Mouse (Mus musculus) MEL (cell line): ENCODE data around the gene Vps13d. TPM values are rescaled to one million over a fixed set of nuclear protein-coding genes. Genes with fewer than 3 reads are reported as not detected.

ENCODE experiments used
- DNase-seq: peaks from one replicate; pipeline ENCODE4 v3.0.0; 2011; ENCODE audit warnings: low read depth, low spot score
- H3K27ac ChIP-seq: 2 replicates; pipeline ENCODE4 v1.5.1; 2012; ENCODE audit warnings: low read depth, mild to moderate bottlenecking, control low read depth, low read length, moderate library complexity; ENCODE audit not compliant: control insufficient read depth
- H3K27me3 ChIP-seq, 2 experiments: fragments of 150-350 bp in 1 of 2; sonication (generic) in 1 of 2; 2 replicates each; pipeline ENCODE4 v1.6.1; 2012; ENCODE audit warnings: low read length in 2 of 2, mild to moderate bottlenecking in 2 of 2, improper control_type of control experiment in 1 of 2, moderate library complexity in 1 of 2; ENCODE audit not compliant: insufficient read depth in 2 of 2, control insufficient read depth in 1 of 2
- H3K36me3 ChIP-seq, 2 experiments: 2 replicates each; pipeline ENCODE4 v1.6.1; 2012 to 2014; ENCODE audit warnings: low read length in 2 of 2, improper control_type of control experiment in 1 of 2, inconsistent platforms in 1 of 2, mild to moderate bottlenecking in 1 of 2; ENCODE audit not compliant: insufficient read depth in 2 of 2, control insufficient read depth in 1 of 2
- H3K4me1 ChIP-seq, 2 experiments: fragments of 150-350 bp in 1 of 2; sonication (generic) in 1 of 2; 2 replicates each; pipeline ENCODE4 v1.6.1; 2012; ENCODE audit warnings: low read length in 2 of 2, improper control_type of control experiment in 1 of 2, mild to moderate bottlenecking in 1 of 2; ENCODE audit not compliant: insufficient read depth in 2 of 2, control insufficient read depth in 1 of 2
- H3K4me3 ChIP-seq, 2 experiments: fragments of 150-350 bp in 1 of 2; sonication (generic) in 1 of 2; 2 replicates each; pipeline ENCODE4 v1.5.1; 2012; ENCODE audit warnings: low read depth in 2 of 2, low read length in 2 of 2, mild to moderate bottlenecking in 2 of 2, moderate library complexity in 2 of 2, control low read depth in 1 of 2, improper control_type of control experiment in 1 of 2; ENCODE audit not compliant: control insufficient read depth in 1 of 2, insufficient read depth in 1 of 2
- H3K79me2 ChIP-seq: 2 replicates; pipeline ENCODE4 v1.6.1; 2012; ENCODE audit warnings: mild to moderate bottlenecking, low read length, moderate library complexity; ENCODE audit not compliant: control insufficient read depth, poor library complexity, insufficient read depth
- H3K9ac ChIP-seq: 2 replicates; pipeline ENCODE4 v1.6.1; 2012; ENCODE audit warnings: low read depth, mild to moderate bottlenecking, control low read depth, low read length, moderate library complexity; ENCODE audit not compliant: control insufficient read depth, poor library complexity, severe bottlenecking
- H3K9me3 ChIP-seq: fragments of 150-350 bp; sonication (generic); replicated peaks from 2 replicates; pipeline ENCODE4 v1.6.1; 2012; ENCODE audit warnings: mild to moderate bottlenecking, low read length, improper control_type of control experiment, moderate library complexity; ENCODE audit not compliant: insufficient read depth
- CTCF ChIP-seq, 3 experiments: IDR thresholded peaks in 2 of 3; conservative IDR thresholded peaks in 1 of 3; 2 replicates each; pipeline ENCODE4 v1.5.1; 2011 to 2012; ENCODE audit warnings: low read length in 3 of 3, low read depth in 2 of 3, mild to moderate bottlenecking in 2 of 3, improper control_type of control experiment in 1 of 3, inconsistent platforms in 1 of 3, mixed read lengths in 1 of 3, moderate library complexity in 1 of 3; ENCODE audit not compliant: control insufficient read depth in 1 of 3, insufficient read depth in 1 of 3, poor library complexity in 1 of 3, severe bottlenecking in 1 of 3
- ETS1 ChIP-seq: IDR thresholded peaks from 2 replicates; pipeline ENCODE4 v1.6.1; 2012; ENCODE audit warnings: low read depth, mild to moderate bottlenecking, inconsistent platforms, low read length, improper control_type of control experiment, moderate library complexity
- GABPA ChIP-seq: IDR thresholded peaks from 2 replicates; pipeline ENCODE4 v1.6.1; 2012; ENCODE audit warnings: low read depth, mild to moderate bottlenecking, inconsistent platforms, low read length, improper control_type of control experiment, moderate library complexity
- GATA1 ChIP-seq: IDR thresholded peaks from 2 replicates; pipeline ENCODE4 v1.6.1; 2011; ENCODE audit warnings: low read depth, low read length, improper control_type of control experiment
- HCFC1 ChIP-seq: IDR thresholded peaks from 2 replicates; pipeline ENCODE4 v1.6.1; 2012; ENCODE audit warnings: low read depth, mild to moderate bottlenecking, inconsistent platforms, low read length, improper control_type of control experiment, moderate library complexity
- JUND ChIP-seq: IDR thresholded peaks from 2 replicates; pipeline ENCODE4 v1.6.1; 2011; ENCODE audit warnings: low read depth, mild to moderate bottlenecking, improper control_type of control experiment, low read length
- MEF2A ChIP-seq: IDR thresholded peaks from 2 replicates; pipeline ENCODE4 v1.6.1; 2014; ENCODE audit warnings: low read depth, mild to moderate bottlenecking, inconsistent platforms, low read length, improper control_type of control experiment; ENCODE audit not compliant: poor library complexity, insufficient replicate concordance, severe bottlenecking; ENCODE audit errors: extremely low read depth
- MXI1 ChIP-seq: IDR thresholded peaks from 2 replicates; pipeline ENCODE4 v1.6.1; 2011; ENCODE audit warnings: mild to moderate bottlenecking, low read depth, low read length, improper control_type of control experiment
- NELFE ChIP-seq: IDR thresholded peaks from 2 replicates; pipeline ENCODE4 v1.6.1; 2011; ENCODE audit warnings: low read depth, low read length, improper control_type of control experiment
- POLR2AphosphoS2 ChIP-seq: IDR thresholded peaks from 2 replicates; pipeline ENCODE4 v1.6.1; 2011; ENCODE audit warnings: low read length, improper control_type of control experiment
- POLR2AphosphoS5 ChIP-seq: IDR thresholded peaks from 2 replicates; pipeline ENCODE4 v1.6.1; 2012; ENCODE audit warnings: low read depth, borderline replicate concordance, mild to moderate bottlenecking, inconsistent platforms, low read length, moderate library complexity, mixed read lengths
- RAD21 ChIP-seq: IDR thresholded peaks from 2 replicates; pipeline ENCODE4 v1.6.1; 2011; ENCODE audit warnings: mild to moderate bottlenecking, low read depth, low read length, improper control_type of control experiment
- SIN3A ChIP-seq: IDR thresholded peaks from 2 replicates; pipeline ENCODE4 v1.6.1; 2012; ENCODE audit warnings: low read length, improper control_type of control experiment, inconsistent platforms
- SMC3 ChIP-seq: IDR thresholded peaks from 2 replicates; pipeline ENCODE4 v1.6.1; 2011; ENCODE audit warnings: low read depth, low read length, improper control_type of control experiment
- TAL1 ChIP-seq: IDR thresholded peaks from 2 replicates; pipeline ENCODE4 v1.6.1; 2012; ENCODE audit warnings: mild to moderate bottlenecking, inconsistent platforms, low read length, moderate library complexity, mixed read lengths
- TBP ChIP-seq: IDR thresholded peaks from 2 replicates; pipeline ENCODE4 v1.8.0; 2011; ENCODE audit warnings: low read depth, low read length, improper control_type of control experiment
- TCF12 ChIP-seq: IDR thresholded peaks from 2 replicates; pipeline ENCODE4 v1.6.1; 2014; ENCODE audit warnings: low read depth, mild to moderate bottlenecking, inconsistent platforms, low read length, improper control_type of control experiment, moderate library complexity
- USF1 ChIP-seq: IDR thresholded peaks from 2 replicates; pipeline ENCODE4 v1.6.1; 2014; ENCODE audit warnings: low read depth, mild to moderate bottlenecking, inconsistent platforms, low read length, improper control_type of control experiment, moderate library complexity
- ZKSCAN1 ChIP-seq: IDR thresholded peaks from 2 replicates; pipeline ENCODE4 v1.6.1; 2012; ENCODE audit warnings: low read depth, mild to moderate bottlenecking, inconsistent platforms, low read length, improper control_type of control experiment, moderate library complexity
- ZMIZ1 ChIP-seq: IDR thresholded peaks from 2 replicates; pipeline ENCODE4 v1.6.1; 2012; ENCODE audit warnings: low read depth, mild to moderate bottlenecking, inconsistent platforms, low read length, improper control_type of control experiment, moderate library complexity
- polyA plus RNA-seq, 2 experiments: library from polyadenylated mRNA; stranded (reverse) in 1 of 2; unstranded in 1 of 2; fragments of >175 nt in 1 of 2; fragments of >200 nt in 1 of 2; gene quantifications; 2 replicates each; pipeline versions ENCODE4 v1.2.1 to v1.2.4; 2012; ENCODE audit warnings: low replicate concordance in 2 of 2, low read depth in 1 of 2; ENCODE audit not compliant: insufficient read length in 2 of 2, insufficient read depth in 1 of 2, missing spikeins in 1 of 2
- total RNA-seq: library from RNA; depleted of rRNA; stranded (reverse); fragments of 300-350 nt; gene quantifications from 2 replicates; pipeline ENCODE4 v1.2.3, GENCODE M21; 2012

Gene Vps13d
- total and polyA plus RNA-seq, 3 experiments = 8.9 to 14.5 (median 13.2) TPM

DNA sequence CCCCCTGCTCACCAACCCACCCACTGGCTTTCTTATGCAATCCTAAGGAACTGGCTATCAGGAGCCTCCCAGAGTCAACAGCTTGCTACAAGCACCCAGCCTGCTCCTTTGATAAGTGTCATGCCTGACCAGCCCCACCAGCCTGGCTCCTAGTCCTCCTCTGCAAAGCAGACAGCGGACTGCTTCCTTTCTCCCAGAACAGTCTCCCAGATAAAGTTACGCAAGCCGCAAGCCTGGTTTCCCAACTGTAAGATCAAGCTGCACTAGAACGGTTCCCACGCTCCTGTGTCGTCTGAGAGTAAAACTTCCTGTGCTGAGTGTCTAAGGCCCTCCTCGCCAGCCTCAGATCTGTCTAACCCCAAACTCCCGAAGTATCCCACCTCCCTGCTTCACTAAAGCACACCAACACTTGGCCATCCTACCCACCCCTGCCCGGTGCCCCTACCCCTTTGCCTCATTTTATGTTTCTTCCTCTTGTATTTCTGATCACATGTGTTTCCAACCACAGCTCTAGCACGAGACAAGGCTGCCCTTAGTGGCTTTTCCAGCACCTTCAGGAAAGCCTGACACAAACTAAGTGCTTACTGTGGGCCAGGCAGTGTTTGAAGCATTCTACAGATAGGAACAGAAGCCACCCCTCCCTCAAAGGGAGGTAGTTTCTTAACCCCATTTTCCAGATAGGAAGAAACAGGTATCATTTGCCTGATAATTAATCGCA is 5.3 kb upstream of the Vps13d start (continued):
- TF ChIP-seq JUND (no peak), USF1 (no peak), NELFE (peak; percentile 21; the same call in 1 of the 2 replicates), POLR2AphosphoS2 (no peak), MXI1 (no peak), TAL1 (peak; percentile 88), ETS1 (peak; percentile 81), HCFC1 (0 out of 2 replicates have a peak, but pooled peaks have one; percentile 31), SIN3A (peak; percentile 44; the same call in 1 of the 2 replicates), TBP (0 out of 2 replicates have a peak, but pooled peaks have one; percentile 4), MEF2A (no peak), GATA1 (peak; percentile 73), ZKSCAN1 (no peak), POLR2AphosphoS5 (no peak), ZMIZ1 (no peak), TCF12 (peak; percentile 90)
- TF ChIP-seq, all 39 proteins: peak for 12

DNA sequence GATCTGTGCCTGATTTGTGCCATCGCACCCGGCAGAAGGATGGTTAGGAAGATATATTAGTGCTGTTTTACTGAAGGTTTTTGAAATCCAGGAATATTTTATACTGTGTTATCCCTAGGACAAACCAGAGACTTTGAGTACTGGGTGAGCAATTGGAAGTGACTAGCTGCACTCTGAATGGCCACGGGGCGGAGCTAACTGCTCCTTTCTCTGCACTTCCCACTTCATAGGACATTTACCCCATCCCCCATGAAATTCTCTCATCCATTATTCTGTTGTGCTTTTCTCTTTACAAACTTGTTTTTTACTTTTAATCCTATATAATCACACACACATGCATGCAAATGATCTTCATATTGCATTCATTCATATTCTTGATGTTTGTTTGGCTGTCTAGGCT is 1.8 kb upstream of the Vps13d start:
- DNase-seq = peak; percentile 70
- Histone ChIP-seq H3K36me3 (peaks cover 0 to 32% of the 10 kb centered on the region in 2 experiments; a peak in 2 of 4 replicates), H3K9ac (no peak overlapping the region), H3K9me3 (no peaks in the 10 kb centered on the region), H3K27me3 (no peaks in the 10 kb centered on the region), H3K27ac (no peak overlapping the region), H3K4me3 (no peak overlapping the region), H3K4me1 (peaks cover 19 to 33% of the 10 kb centered on the region in 2 experiments), H3K79me2 (peaks cover 22% of the 10 kb centered on the region)
- no peak for TF ChIP-seq GABPA
- peak in 2 of 3 experiments; percentile 42 to 46; a peak in 4 of 6 replicates for TF ChIP-seq CTCF (IDR thresholded peaks at IDR 0.05 in 2 of 3, conservative IDR thresholded peaks at IDR 0.05 in 1 of 3; ENCODE audit: control insufficient read depth in 1 of 3, insufficient read depth in 1 of 3, low read depth in 2 of 3, low read length in 3 of 3, poor library complexity in 1 of 3, severe bottlenecking in 1 of 3)
- peak; percentile 23 for TF ChIP-seq RAD21
- peak; percentile 34 for TF ChIP-seq SMC3
